Comparison of ENCODE assay signal across 17 mouse cellular contexts in the genomic region with DNA sequence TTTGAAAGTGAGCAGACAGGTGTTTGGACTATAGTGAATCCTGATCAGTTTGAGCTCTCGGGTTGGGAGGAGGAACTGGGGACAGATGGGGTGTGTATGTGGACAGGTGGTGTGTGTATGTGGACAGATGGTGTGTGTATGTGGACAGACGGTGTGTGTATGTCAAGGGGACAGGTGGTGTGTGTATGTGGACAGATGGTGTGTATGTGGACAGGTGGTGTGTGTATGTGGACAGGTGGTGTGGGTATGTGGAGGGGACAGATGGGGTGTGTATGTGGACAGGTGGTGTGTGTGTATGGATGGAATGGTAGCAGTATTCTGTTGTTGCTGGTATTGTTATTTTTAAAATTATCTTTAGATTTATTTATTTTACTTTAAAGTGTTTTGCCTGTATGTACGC.
"Had no signal": no experiment of that assay in that cellular context is flagged by ENCODE, and none has a peak within 500 bp of the region (broad histone marks: within the 10 kb centered on the region; RNA-seq: fewer than 3 reads in every experiment).

No protein-coding gene starts in this region.

- ATAC-seq: midbrain, embryonic 13.5 days; midbrain, embryonic 15.5 days had no signal

- H3K27me3 ChIP-seq: midbrain, embryonic 13.5 days; midbrain, embryonic 15.5 days; neural tube, embryonic 13.5 days; neural tube, embryonic 15.5 days had no signal

- H3K4me3 ChIP-seq: midbrain, embryonic 10.5 days; midbrain, embryonic 13.5 days; midbrain, embryonic 15.5 days; neural tube, embryonic 13.5 days; neural tube, embryonic 15.5 days had no signal

- H3K4me1 ChIP-seq: midbrain, embryonic 10.5 days; midbrain, embryonic 13.5 days; midbrain, embryonic 15.5 days; neural tube, embryonic 13.5 days; neural tube, embryonic 15.5 days had no signal

- DNase-seq: lung, adult 18-20 months; lung, embryonic 14.5 days; lung, postnatal 10 days; lung, postnatal 4 days; retina, postnatal 1 day; right cerebral cortex, adult 18-20 months; right cerebral cortex, postnatal 25 days; right cerebral cortex, postnatal 4 days; spleen, adult 18-20 months; thymus, adult 18-20 months; thymus, postnatal 14 days; thymus, postnatal 36 days had no signal

- H3K9ac ChIP-seq: lung, embryonic 14.5 days; midbrain, embryonic 13.5 days; midbrain, embryonic 15.5 days; neural tube, embryonic 13.5 days; neural tube, embryonic 15.5 days had no signal

- H3K4me2 ChIP-seq: lung, embryonic 14.5 days; midbrain, embryonic 13.5 days; midbrain, embryonic 15.5 days; neural tube, embryonic 13.5 days; neural tube, embryonic 15.5 days had no signal

- H3K27ac ChIP-seq: midbrain, embryonic 13.5 days; midbrain, embryonic 15.5 days; neural tube, embryonic 13.5 days; neural tube, embryonic 15.5 days had no signal

- H3K9me3 ChIP-seq: midbrain, embryonic 13.5 days; midbrain, embryonic 15.5 days; neural tube, embryonic 13.5 days; neural tube, embryonic 15.5 days had no signal

- H3K36me3 ChIP-seq: midbrain, embryonic 10.5 days; midbrain, embryonic 13.5 days; midbrain, embryonic 15.5 days; neural tube, embryonic 13.5 days; neural tube, embryonic 15.5 days had no signal
